Mouse (Mus musculus): ENCODE results near the gene Bcl2a1c. TPM values are rescaled to one million over a fixed set of nuclear protein-coding genes. Genes with fewer than 3 reads are reported as not detected.

The Bcl2a1c gene
- polyA plus RNA-seq (2012; rRNA removed), result not detected in 2 replicates

GRCm38 (mm10) chr9:114329855-114330254 lies at the start of gene Bcl2a1c:
TSS of gene Bcl2a1c (plus strand) at chr9:114330135.

Other genes starting within 250 kb of the Bcl2a1c start
- gene Crtap, start 60.5 kb downstream of the Bcl2a1c start, polyA plus RNA-seq (2012; rRNA removed), result 39.0 and 84.5 TPM in 2 replicates
- gene Glb1, start 70.9 kb downstream of the Bcl2a1c start, polyA plus RNA-seq (2012; rRNA removed), result 20.8 and 23.8 TPM in 2 replicates
- 2.8 and 3.6 TPM in 2 replicates for gene Tmppe, start 71.0 kb downstream of the Bcl2a1c start, polyA plus RNA-seq (2012; rRNA removed)
- 0.19 TPM in 1 of 2 replicates, not detected in the other for gene Ccr4, start 174.8 kb downstream of the Bcl2a1c start, polyA plus RNA-seq (2012; rRNA removed)
- 0.25 TPM in 1 of 2 replicates, not detected in the other for gene C130032M10Rik, start 185.6 kb downstream of the Bcl2a1c start, polyA plus RNA-seq (2012; rRNA removed)
- gene Trim71, start 234.2 kb downstream of the Bcl2a1c start, polyA plus RNA-seq (2012; rRNA removed), result 0.16 and 0.30 TPM in 2 replicates